Mouse (Mus musculus) stomach, postnatal 0 days (tissue): ENCODE results near the gene Zfp697.
"Not testable (repeated sequence)": the region's sequence is repeated elsewhere in the genome, so short reads cannot be mapped to it uniquely, and the experiment has no call there.

Source experiments
- CTCF ChIP-seq: IDR thresholded peaks from 2 replicates; pipeline ENCODE4 v1.5.1; 2016; ENCODE audit warnings: antibody characterized with exemption, low read depth, mild to moderate bottlenecking, moderate library complexity
- EP300 ChIP-seq: optimal IDR thresholded peaks from 2 replicates; pipeline ENCODE3; 2016; ENCODE audit warnings: antibody characterized with exemption

DNA sequence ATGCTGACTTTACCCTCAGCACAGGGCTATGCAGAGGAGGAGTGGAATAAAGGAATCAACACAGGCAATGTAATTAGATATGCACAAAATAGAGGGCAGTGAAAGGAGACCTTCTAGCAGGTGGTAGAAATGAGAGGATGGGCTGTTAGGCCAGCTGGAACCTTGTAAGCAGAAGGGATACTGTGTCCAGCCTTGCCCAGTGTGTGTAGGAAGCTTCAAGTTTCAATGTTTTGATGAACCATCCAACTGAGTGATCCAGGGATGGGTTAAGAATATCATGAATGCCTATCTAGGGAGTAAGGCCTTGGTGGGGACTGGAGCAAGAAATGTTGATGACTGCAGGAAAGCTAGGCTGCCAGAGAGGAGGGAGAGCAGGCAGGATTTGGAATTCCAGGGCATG lies 112.8 kb downstream of the Zfp697 start:
- TF ChIP-seq CTCF, EP300: not testable (repeated sequence)
